Mouse (Mus musculus) heart, embryonic 15.5 days (tissue): ENCODE measurements around the gene 1810037I17Rik. TPM values are rescaled to one million over a fixed set of nuclear protein-coding genes. Genes with fewer than 3 reads are reported as not detected.
"Not testable (repeated sequence)": the region's sequence is repeated elsewhere in the genome, so short reads cannot be mapped to it uniquely, and the experiment has no call there.

ENCODE experiments used
- ATAC-seq: fragments of 200-750 bp; cut with Nextera tagmentation; replicated peaks from 2 replicates; pipeline ENCODE4 v1.8.0; 2017; ENCODE audit warnings: low read depth, moderate TSS enrichment; ENCODE audit not compliant: insufficient number of reproducible peaks, insufficient read depth, low FRiP score
- H3K27ac ChIP-seq: fragments of 300-500 bp; sonication (generic); 2 replicates; pipeline ENCODE4 v1.5.1; 2015; ENCODE audit warnings: mild to moderate bottlenecking, inconsistent platforms
- H3K27me3 ChIP-seq: fragments of 300-500 bp; sonication (generic); 2 replicates; pipeline ENCODE4 v1.6.1; 2015; ENCODE audit warnings: inconsistent platforms
- H3K36me3 ChIP-seq: fragments of 300-500 bp; sonication (generic); 2 replicates; pipeline ENCODE4 v1.6.1; 2015; ENCODE audit warnings: mild to moderate bottlenecking, inconsistent platforms
- H3K4me1 ChIP-seq: fragments of 300-500 bp; sonication (generic); replicated peaks from 2 replicates; pipeline ENCODE4 v1.6.1; 2015; ENCODE audit warnings: inconsistent platforms
- H3K4me2 ChIP-seq: fragments of 300-500 bp; sonication (generic); 2 replicates; pipeline ENCODE4 v1.6.1; 2015; ENCODE audit warnings: inconsistent platforms, mild to moderate bottlenecking, moderate library complexity
- H3K4me3 ChIP-seq: fragments of 300-500 bp; sonication (generic); 2 replicates; pipeline ENCODE4 v1.5.1; 2015; ENCODE audit warnings: mild to moderate bottlenecking, inconsistent platforms
- H3K9ac ChIP-seq: fragments of 300-500 bp; sonication (generic); 2 replicates; pipeline ENCODE4 v1.6.1; 2015; ENCODE audit warnings: mild to moderate bottlenecking, inconsistent platforms
- H3K9me3 ChIP-seq: fragments of 300-500 bp; sonication (generic); replicated peaks from 2 replicates; pipeline ENCODE4 v1.6.1; 2016; ENCODE audit warnings: inconsistent platforms
- WGBS: fragments of 180-500 bp; shearing (Covaris S2); methylation state at CpG from one replicate; pipeline ENCODE4 v1.1.7; 2015; ENCODE audit warnings: mixed read lengths; 5-methylcytosine and 5-hydroxymethylcytosine counted together
- polyA plus RNA-seq: library from polyadenylated mRNA; unstranded; fragments of >200 nt; fragmentation: Nextera tagmentation; extraction: Ambion mirVana; gene quantifications from 2 replicates; pipeline ENCODE4 v1.2.1, GENCODE M21; 2015

The 1810037I17Rik gene
- polyA plus RNA-seq, 1 experiment from 2014 or later, result 124 TPM

DNA sequence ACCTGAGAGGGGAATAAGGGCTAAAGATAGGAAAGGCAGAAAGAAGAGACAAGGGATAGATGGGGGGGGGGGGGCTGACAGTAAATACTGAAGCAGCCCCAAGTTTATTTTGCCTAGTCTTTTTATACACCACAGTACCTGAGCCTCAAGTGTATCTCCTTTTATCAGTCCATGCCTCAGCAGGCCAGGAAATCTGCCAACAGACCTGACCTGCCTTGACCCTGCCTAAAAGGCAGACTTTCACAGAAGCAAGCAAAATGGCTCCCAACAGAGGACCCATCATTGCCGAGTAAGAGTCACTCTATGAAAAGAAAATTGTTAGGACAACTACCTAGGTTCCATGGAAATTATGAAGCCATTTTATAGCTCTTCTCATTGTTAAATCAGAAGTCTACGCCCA is 16.2 kb upstream of the 1810037I17Rik start:
- WGBS, result 81% methylated on average over 2 of the region's 2 CpGs
- Histone ChIP-seq H3K4me1 (no peaks in the 10 kb centered on the region), H3K4me2 (no peak overlapping the region), H3K4me3 (no peak overlapping the region), H3K9me3 (no peaks in the 10 kb centered on the region), H3K27ac (no peak overlapping the region), H3K9ac (no peak overlapping the region), H3K36me3 (no peaks in the 10 kb centered on the region), H3K27me3 (no peaks in the 10 kb centered on the region)
- ATAC-seq, result no peak

DNA sequence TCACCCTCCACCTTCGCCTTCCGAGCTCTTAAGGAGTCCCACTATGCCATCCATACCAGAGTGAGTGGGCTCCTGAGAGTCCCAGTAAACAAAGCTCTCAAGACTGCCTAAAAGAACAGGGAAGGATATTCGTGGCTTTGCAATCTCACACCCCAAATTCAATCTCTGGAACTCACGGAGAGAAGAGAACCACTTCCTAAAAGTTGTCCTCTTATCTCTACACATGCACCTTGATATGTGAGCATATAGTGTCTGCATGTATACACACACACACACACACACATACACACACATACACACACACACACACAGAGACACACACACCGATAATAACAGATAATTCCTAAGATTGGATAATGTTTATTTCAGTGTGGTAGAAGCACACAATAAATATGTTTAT is 8.5 kb upstream of the 1810037I17Rik start:
- Histone ChIP-seq H3K4me3 (no peak overlapping the region), H3K27ac (no peak overlapping the region), H3K4me1 (no peaks in the 10 kb centered on the region), H3K9me3 (no peaks in the 10 kb centered on the region), H3K4me2 (no peak overlapping the region), H3K9ac (no peak overlapping the region), H3K27me3 (no peaks in the 10 kb centered on the region), H3K36me3 (no peaks in the 10 kb centered on the region)
- 72% methylated on average over 5 of the region's 5 CpGs for WGBS
- ATAC-seq, result no peak

DNA sequence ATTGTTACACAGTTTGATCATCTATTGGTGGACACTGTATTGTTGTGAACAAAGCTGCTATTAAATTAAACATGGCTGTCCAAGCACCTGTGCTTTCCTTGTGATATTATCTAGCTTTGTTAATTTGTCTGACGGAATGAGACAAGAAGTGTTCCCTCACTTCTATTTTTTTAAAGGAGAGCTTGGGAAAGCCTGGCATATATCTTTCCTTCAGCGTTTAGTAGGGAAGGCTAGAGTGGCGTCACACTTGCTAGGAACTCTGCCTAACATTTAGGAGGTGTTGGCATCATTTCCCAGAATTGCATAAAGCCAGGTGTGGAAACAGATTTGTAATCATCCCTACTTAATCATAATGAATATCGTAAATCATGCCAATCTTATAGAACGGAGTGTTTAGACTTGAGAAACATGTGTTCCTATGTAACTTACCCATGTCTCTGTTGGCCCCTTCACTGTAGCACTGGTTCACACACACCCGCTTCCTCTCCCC is 7.8 kb upstream of the 1810037I17Rik start:
- Histone ChIP-seq H3K36me3 (no peaks in the 10 kb centered on the region), H3K9me3 (no peaks in the 10 kb centered on the region), H3K9ac (no peak overlapping the region), H3K4me3 (no peak overlapping the region), H3K27me3 (no peaks in the 10 kb centered on the region), H3K4me2 (no peak overlapping the region), H3K27ac (no peak overlapping the region), H3K4me1 (0 out of 2 replicates have a peak, but pooled peaks cover 3% of the 10 kb centered on the region)
- 69% methylated on average over 6 of the region's 6 CpGs for WGBS
- ATAC-seq, result no peak

DNA sequence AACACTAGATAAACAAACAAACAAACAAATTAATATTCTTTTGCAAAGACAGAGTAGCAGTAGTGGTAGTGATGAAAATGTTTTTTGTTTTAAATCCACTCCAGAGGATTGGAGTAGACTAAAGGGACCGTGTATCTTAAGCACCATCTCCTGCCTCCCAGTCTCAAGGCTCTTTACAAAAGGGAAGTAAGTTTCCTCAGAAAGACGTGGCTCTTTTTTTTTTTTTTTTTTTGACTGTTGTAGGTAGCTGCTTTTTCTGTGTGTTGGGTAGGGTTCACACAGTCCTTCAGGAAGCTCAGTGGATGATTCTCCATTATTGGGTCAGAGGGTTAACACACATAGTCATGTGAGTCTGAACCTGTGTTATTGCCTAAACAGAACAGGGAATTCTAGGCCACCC is 5.3 kb upstream of the 1810037I17Rik start:
- Histone ChIP-seq H3K4me3 (no peak overlapping the region), H3K27me3 (no peaks in the 10 kb centered on the region), H3K9ac (no peak overlapping the region), H3K27ac (no peak overlapping the region), H3K9me3 (no peaks in the 10 kb centered on the region), H3K4me1 (peaks cover 9% of the 10 kb centered on the region; the same call in 1 of the 2 replicates), H3K4me2 (no peak overlapping the region), H3K36me3 (no peaks in the 10 kb centered on the region)
- no peak for ATAC-seq
- 62% methylated on average over 2 of the region's 2 CpGs for WGBS

DNA sequence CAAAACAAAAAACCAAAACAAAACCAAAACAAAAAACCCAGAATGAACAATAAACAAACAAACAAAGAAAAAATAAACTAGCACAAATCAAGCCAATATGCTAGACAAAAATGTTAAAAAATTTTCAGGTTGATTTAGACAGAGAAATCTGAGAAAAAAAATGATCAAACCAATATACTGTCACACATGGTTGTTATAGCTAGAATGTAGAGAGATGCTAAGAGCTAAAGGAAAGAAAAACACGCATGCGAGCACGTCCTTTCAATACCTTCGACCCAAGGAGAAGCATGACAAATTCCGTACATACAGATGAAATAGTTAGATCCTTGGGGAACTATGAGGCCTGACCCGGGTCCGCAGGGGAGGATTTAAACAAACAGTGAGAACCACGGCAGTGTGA is 4.7 kb upstream of the 1810037I17Rik start, which contains the start of gene Gm10959:
Gene Gm10959, minus strand, starts transcription at position 101 of the 400 bp plus-strand sequence.
- no peak within 1 kb of the TSS for H3K27ac ChIP-seq
- H3K4me3 ChIP-seq, result no peak within 1 kb of the TSS
- H3K36me3 ChIP-seq, result no peaks in the 10 kb centered on the region
- H3K9ac ChIP-seq, result no peak within 1 kb of the TSS
- H3K9me3 ChIP-seq, result no peaks in the 10 kb centered on the region
- peaks cover 9% of the 10 kb centered on the region; the same call in 1 of the 2 replicates for H3K4me1 ChIP-seq
- H3K27me3 ChIP-seq, result no peaks in the 10 kb centered on the region
- no peak within 1 kb of the TSS for H3K4me2 ChIP-seq
- whole genome bisulfite sequencing, result 81% methylated on average over 8 of the region's 8 CpGs
- ATAC-seq, result no peak

DNA sequence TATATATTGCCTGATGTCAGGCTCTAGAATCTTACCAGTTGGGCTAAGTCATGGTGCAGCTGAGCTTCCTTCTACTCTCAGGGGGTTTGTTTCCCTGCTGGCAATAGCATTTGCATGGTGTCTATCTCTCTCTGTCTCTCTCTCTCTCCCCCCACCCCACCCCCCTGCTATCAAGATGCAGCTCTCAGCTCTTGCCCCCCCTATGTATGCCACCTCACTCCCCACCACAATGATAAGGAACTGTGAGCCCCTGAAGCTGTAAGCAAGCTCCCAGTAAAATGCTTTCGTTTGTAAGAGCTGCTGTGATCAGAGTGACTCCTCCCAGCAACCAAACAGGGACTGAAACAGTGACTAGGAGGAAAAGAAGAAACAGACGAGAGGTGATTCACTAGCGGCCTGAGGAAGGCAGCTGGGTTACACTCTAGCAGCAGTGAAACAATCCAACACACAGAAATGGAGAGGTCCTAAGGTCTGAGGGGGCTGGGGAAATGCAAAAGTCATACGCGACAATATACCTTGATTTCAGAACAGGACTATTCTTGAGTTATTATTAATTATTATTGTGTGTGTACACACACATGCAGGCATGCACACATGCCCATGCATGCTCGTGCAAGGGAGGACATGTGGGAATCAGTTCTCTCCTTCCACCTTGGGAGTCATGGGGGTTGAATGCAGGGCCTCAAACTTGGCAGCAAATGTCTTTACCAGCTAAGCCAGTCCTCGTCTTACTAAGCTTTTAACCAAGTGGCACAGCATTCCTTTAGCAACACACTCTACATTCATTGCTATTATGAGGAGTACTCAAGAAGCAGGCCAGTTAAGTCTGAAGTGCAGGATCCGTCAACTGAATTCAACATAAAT is 3.2 kb upstream of the 1810037I17Rik start:
- no peak for ATAC-seq
- 51% methylated on average over 8 of the region's 8 CpGs for WGBS

DNA sequence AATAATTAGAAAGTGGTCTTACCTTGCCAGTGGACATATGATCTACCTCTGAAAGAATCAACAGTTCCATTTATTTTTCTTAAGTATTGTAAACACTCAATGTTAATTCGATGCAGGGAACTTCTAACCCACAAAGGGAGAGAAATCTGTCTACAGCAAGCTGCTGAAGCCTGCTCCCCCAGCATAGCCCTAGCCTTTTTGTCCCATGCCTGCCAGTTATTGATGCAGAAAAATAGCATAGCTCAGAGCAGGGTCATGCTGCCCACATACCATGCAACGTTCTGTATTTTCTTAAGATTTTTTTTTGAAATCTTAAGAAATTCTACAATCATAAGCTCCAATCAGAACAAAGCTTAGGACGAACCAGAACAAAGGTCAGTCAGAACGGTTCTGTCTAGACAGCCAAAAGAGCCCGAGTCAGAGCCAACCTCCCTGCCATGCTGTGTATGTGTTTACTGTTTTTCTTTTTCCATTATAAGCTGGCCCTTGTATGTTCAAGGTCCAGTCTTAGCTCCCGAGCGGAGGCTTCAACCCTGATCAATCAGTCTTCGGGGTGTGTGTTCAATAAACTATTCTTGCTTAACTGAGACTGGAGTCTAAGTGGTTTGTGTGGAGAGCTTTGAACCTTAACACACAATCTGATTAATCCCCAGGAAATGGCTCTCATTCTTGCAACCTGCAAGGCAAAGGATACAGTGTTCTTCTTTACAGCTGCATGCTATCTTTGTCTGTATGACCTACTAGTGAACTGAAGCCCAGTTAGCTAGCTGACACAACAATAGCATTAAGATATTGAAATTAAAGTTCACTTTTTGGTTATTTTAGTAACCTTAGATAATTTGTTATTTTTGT is 2.1 kb upstream of the 1810037I17Rik start:
- no peaks in the 10 kb centered on the region for H3K36me3 ChIP-seq
- 80% methylated on average over 8 of the region's 8 CpGs for WGBS
- H3K4me1 ChIP-seq, result peaks cover 11% of the 10 kb centered on the region
- H3K9ac ChIP-seq, result no peak overlapping the region
- H3K27ac ChIP-seq, result no peak overlapping the region
- no peak overlapping the region for H3K4me3 ChIP-seq
- no peaks in the 10 kb centered on the region for H3K9me3 ChIP-seq
- no peaks in the 10 kb centered on the region for H3K27me3 ChIP-seq
- ATAC-seq, result no peak
- no peak overlapping the region for H3K4me2 ChIP-seq

More for the DNA sequence above, 3.2 kb upstream of the 1810037I17Rik start:
- peaks cover 11% of the 10 kb centered on the region for H3K4me1 ChIP-seq
- no peak overlapping the region for H3K4me2 ChIP-seq
- H3K27ac ChIP-seq, result no peak overlapping the region
- no peaks in the 10 kb centered on the region for H3K27me3 ChIP-seq
- no peak overlapping the region for H3K9ac ChIP-seq
- no peaks in the 10 kb centered on the region for H3K9me3 ChIP-seq
- H3K36me3 ChIP-seq, result no peaks in the 10 kb centered on the region
- no peak overlapping the region for H3K4me3 ChIP-seq

DNA sequence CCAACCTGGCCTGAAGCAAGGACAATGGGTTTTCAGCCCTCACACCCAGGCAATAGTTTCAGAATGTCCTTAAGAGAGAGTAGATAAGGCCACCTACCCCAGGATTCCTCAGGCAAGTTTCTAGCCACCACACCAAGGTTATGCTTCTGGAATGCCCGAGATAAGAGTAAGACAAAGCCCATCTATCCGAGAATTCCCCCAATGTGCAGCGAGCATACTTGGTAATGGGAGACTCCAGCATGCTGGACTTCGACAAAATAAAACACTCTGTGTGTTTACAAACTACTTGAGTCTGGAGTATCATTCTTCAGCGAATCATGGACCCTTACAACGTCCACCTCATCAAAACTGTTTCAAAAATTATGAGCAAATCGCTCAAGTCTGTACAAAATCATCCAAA is 856 bp upstream of the 1810037I17Rik start:
- H3K4me2 ChIP-seq, result peak overlapping the region; percentile 76
- peaks cover 3% of the 10 kb centered on the region for H3K36me3 ChIP-seq
- no peaks in the 10 kb centered on the region for H3K9me3 ChIP-seq
- no peaks in the 10 kb centered on the region for H3K27me3 ChIP-seq
- H3K9ac ChIP-seq, result no peak overlapping the region
- H3K27ac ChIP-seq, result no peak overlapping the region
- ATAC-seq, result no peak
- peak overlapping the region; percentile 73; the same call in 1 of the 2 replicates for H3K4me3 ChIP-seq
- 44% methylated on average over 7 of the region's 7 CpGs for WGBS
- H3K4me1 ChIP-seq, result peaks cover 11% of the 10 kb centered on the region

DNA sequence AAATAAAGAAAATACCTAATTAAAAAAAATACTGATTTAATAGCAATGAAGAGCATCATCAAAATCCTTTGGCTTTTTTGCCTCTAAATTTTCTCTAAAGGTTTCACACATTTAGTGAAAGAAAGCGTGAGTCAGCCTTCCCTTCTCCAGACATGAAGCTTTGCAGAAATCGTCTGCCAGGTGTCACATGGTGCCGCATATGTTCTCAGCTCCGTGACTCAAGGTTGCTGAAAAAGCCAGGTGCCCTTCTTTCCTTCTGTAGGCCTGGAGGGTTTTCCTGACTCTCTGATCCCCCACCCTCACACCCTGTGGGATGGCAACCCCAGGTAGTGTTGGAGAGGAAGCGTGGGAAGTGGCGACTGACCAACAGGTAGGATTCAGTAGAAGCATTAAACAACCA is 5.7 kb downstream of the 1810037I17Rik start:
- Histone ChIP-seq H3K9me3 (no peaks in the 10 kb centered on the region), H3K27me3 (no peaks in the 10 kb centered on the region), H3K4me1 (peaks cover 4% of the 10 kb centered on the region), H3K4me2 (no peak overlapping the region), H3K4me3 (no peak overlapping the region), H3K36me3 (peaks cover 3% of the 10 kb centered on the region), H3K9ac (no peak overlapping the region), H3K27ac (no peak overlapping the region)
- WGBS, result 87% methylated on average over 6 of the region's 6 CpGs
- no peak for ATAC-seq

DNA sequence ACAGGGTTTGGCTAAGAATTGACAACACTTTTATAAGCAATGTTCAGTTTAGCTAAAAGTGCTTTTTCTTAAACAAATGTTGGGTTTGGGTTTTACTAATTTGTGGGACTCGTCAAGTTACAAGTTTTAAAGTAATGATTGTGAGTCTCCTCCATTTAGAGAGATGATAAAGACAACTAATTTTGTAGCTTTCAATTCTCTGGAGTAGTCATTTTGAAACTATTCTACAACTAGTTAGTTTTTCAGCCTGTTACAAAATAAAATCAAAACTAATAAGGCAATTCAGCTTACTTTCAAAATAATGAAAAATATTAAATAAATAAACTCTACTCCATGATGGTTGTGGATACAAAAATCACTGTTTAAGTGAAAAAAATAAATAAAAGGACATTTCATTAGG is 8.5 kb downstream of the 1810037I17Rik start:
- Histone ChIP-seq H3K4me3 (no peak overlapping the region), H3K36me3 (0 out of 2 replicates have a peak, but pooled peaks cover 6% of the 10 kb centered on the region)
- WGBS, result 89% methylated on average over 1 of the region's 1 CpGs

DNA sequence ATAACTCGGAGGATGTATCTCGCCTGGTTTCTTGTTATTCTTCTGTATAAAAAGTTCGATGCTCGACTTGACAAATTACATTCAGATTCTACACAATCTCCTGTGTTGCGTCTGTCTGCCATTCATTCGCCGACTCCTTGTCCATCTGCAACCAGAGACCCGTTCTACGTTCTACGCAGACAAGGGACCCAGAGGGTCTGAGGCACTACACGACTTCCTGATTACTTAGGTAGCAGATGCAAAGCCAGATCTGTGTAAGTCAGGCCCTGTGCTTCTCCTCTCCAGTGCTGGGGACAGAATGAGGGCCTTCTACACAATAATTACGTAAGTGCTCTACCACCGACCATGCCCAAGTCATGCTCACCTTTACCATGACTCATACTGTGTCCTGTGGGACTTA is 13.2 kb downstream of the 1810037I17Rik start:
- H3K27me3 ChIP-seq, H3K9me3 ChIP-seq, H3K27ac ChIP-seq, H3K9ac ChIP-seq, H3K4me2 ChIP-seq, ATAC-seq, H3K4me1 ChIP-seq, H3K36me3 ChIP-seq, H3K4me3 ChIP-seq: not testable (repeated sequence)
- WGBS, result 79% methylated on average over 13 of the region's 13 CpGs

More for the DNA sequence above, 8.5 kb downstream of the 1810037I17Rik start:
- no peak overlapping the region for H3K9ac ChIP-seq
- no peaks in the 10 kb centered on the region for H3K27me3 ChIP-seq
- no peak overlapping the region for H3K4me2 ChIP-seq
- no peaks in the 10 kb centered on the region for H3K9me3 ChIP-seq
- no peak overlapping the region for H3K27ac ChIP-seq
- no peak for ATAC-seq
- 0 out of 2 replicates have a peak, but pooled peaks cover 2% of the 10 kb centered on the region for H3K4me1 ChIP-seq
